Comparison of ENCODE assay signal across 8 mouse cellular contexts in genomic region chr4:149166215-149166946, GRCm38 (mm10). TPM values are rescaled to one million over a fixed set of nuclear protein-coding genes. Genes with fewer than 3 reads are reported as not detected.
DNase-seq lines count a peak whose midpoint lies in the region; ATAC-seq lines count a peak whose summit lies in the region.

TSS of gene Pgd (minus strand) at chr4:149166771.

- H3K9me3 ChIP-seq in hindbrain, embryonic 13.5 days, result no peaks in the 10 kb centered on the region

- peaks cover 22% of the 10 kb centered on the region for H3K4me1 ChIP-seq in hindbrain, embryonic 13.5 days (replicated peaks)

- peaks cover 22% of the 10 kb centered on the region for H3K36me3 ChIP-seq in hindbrain, embryonic 13.5 days

- no peaks in the 10 kb centered on the region for H3K27me3 ChIP-seq in hindbrain, embryonic 13.5 days

- H3K4me3 ChIP-seq in hindbrain, embryonic 13.5 days, result peak within 1 kb of the TSS; percentile 95

- peak within 1 kb of the TSS; percentile 94 for H3K9ac ChIP-seq in hindbrain, embryonic 13.5 days

- H3K27ac ChIP-seq in hindbrain, embryonic 13.5 days, result peak within 1 kb of the TSS; percentile 85

- ATAC-seq in hindbrain, embryonic 13.5 days (ENCODE audit: low FRiP score), result peak; percentile 99

- under 1% methylated on average over 59 of the region's 59 CpGs for WGBS in hindbrain, embryonic 13.5 days

- H3K4me2 ChIP-seq in hindbrain, embryonic 13.5 days, result peak within 1 kb of the TSS; percentile 91

- peak; percentile 97 for DNase-seq in NIH3T3 (ENCODE audit: low read depth)
- peak; percentile 98 for DNase-seq in cerebellum, postnatal 10 days
- DNase-seq in frontal cortex, postnatal 14 days (ENCODE audit: low spot score in 2 of 2), result peak; percentile 95
- DNase-seq in layer of hippocampus, postnatal 25 days (ENCODE audit: extremely low spot score in 1 of 2, low spot score in 1 of 2), result peak; percentile 90 to 91
- peak; percentile 98 for DNase-seq in lung, postnatal 25 days (ENCODE audit: low spot score)
- peak; percentile 98 for DNase-seq in retina, embryonic 14.5 days (ENCODE audit: low spot score)
- peak; percentile 97 for DNase-seq in thymus, postnatal 4 days

RNA-seq across cellular contexts. Expression of gene Pgd, which starts in this region (rescaled TPM):
- 111 and 114 TPM in 2 replicates for polyA plus RNA-seq in hindbrain, embryonic 13.5 days (2015; fragmentation: Nextera tagmentation; extraction: Ambion mirVana)
- 10 to 100 TPM; 34.7 to 37.4 TPM for total RNA-seq in layer of hippocampus, postnatal 25 days (2021)

Comparison
In these comparisons a context has a peak if more than half of its experiments do, and no peak if none do; other contexts are left out.
1. Peak in every context shown above with its lines: DNase-seq, ATAC-seq, H3K4me3 ChIP-seq and H3K27ac ChIP-seq.